Mouse (Mus musculus): Measurements from ENCODE around the gene Dand5.

The Dand5 gene

DNA sequence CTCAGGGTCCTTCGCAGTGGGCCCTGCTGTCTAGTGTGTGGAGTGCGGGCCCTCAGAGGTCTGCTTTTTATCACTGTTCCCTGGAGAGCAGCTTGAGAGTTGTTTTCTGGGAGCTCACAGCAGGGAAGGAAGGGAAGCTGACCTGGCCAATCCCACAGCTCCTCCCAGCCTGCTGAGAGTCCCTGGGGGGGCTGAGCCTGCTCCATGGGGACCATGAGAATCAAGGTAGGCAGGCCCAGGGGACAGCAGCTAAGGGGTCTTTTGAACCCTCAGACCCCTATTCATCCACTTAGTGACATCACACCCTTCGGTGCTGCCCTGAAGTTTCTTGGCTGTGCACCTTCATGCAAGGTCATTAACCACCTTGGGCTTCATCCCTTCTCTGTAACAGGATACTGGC, at the start of gene Dand5:
Gene Dand5 (minus strand): TSS at position 101 of the 400 bp plus-strand sequence.
- no peak for DNase-seq

GRCm38 (mm10) chr8:84871376-84872308, 49.0 kb upstream of the Dand5 start, which contains the start of gene Syce2:
Gene Syce2 (plus strand): TSS chr8:84872111.
- peak; percentile 90 to 91 for DNase-seq

DNA sequence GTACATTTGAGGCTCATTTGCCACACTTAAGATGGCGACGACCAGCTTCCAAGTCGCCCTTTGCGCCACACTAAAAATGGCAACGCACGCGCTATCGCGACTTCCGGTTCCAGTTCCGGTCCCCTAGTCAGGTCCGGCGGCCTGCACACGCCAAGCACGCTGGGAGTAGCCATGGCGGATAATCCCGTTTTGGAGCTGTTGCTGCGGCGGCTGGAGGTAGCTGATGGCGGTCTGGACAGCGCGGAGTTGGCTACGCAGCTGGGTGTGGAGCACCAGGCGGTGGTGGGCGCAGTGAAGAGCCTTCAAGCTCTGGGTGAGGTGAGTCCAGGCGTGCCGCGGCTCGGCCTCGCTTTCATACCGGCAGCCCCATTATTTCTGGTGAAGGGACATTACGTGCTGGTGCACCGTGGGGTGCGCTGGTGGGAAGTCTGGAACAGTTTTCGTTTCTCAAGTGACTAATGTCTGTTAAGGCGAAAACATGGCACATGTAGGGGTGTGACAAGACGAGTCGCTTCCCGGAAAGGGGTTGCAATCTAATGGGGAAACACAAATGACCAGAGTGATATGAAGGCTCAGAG, 34.3 kb upstream of the Dand5 start, which contains the start of gene Farsa:
Gene Farsa (plus strand): TSS at position 126 of the 578 bp plus-strand sequence.
- DNase-seq, result peak; percentile 95 to 96

DNA sequence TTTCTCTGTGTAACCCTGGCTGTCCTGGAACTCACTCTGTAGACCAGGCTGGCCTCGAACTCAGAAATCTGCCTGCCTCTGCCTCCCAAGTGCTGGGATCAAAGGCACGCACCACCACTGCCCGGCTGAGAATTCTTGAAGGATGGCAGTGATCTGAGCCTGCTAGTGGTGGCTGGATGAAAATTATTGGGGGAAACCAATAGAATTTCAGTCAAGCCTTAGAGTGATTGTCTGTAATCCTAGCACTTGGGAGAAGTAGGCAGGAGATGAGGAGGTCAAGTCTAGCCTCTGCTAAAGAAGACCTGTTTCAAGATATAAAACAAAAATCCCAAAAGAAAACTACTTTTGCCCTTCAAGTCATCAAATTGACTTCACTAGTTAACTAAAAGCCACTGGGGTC, 33.8 kb upstream of the Dand5 start:
- DNase-seq, result no peak

- peak in 1 of 2 experiments; percentile 34 for DNase-seq
Measured at GRCm38 (mm10) chr8:84847684-84848435, 25.2 kb upstream of the Dand5 start.

GRCm38 (mm10) chr8:84846722-84847572, 24.3 kb upstream of the Dand5 start, which contains the start of gene Calr:
Gene Calr (minus strand): TSS chr8:84846934.
- peak; percentile 99 to 100 for DNase-seq

GRCm38 (mm10) chr8:84846094-84846721, 23.6 kb upstream of the Dand5 start:
- no peak for DNase-seq

- DNase-seq, result peak; percentile 45 to 66
Measured at GRCm38 (mm10) chr8:84845355-84846093, 22.9 kb upstream of the Dand5 start.

DNA sequence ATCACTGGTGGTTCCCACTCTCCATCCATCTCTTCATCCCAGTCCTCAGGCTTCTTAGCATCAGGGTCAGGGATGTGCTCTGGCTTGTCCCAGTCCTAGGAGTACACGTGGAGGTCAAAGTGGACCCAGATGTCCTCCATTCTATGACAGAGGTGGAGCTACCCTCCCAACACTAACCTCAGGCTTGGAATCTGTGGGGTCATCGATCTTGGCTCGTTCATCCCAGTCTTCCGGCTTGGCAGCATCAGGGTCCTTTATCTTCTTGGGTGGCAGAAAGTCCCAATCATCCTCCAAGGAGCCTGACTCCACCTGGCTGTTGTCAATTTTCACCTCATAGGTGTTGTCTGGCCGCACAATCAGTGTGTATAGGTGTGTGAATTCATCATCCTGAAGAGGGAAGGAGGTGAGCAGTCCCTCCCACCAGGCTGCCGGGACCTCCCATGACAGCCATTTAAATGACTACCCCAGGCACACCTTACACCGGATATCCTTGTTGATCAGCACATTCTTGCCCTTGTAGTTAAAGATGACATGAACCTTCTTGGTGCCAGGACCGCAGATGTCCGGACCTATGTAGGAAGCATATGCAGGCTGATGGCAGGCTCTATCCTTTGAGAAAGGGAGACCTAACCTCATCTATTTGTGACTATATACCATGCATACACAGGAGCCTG, 21.9 kb upstream of the Dand5 start:
- DNase-seq, result peak in 1 of 2 experiments; percentile 33

GRCm38 (mm10) chr8:84841514-84841913, 18.9 kb upstream of the Dand5 start:
- no peak for DNase-seq

GRCm38 (mm10) chr8:84840248-84840999, 17.8 kb upstream of the Dand5 start, which contains the start of gene Rad23a:
Gene Rad23a (minus strand): TSS chr8:84840665.
- DNase-seq, result peak; percentile 91 to 96

DNA sequence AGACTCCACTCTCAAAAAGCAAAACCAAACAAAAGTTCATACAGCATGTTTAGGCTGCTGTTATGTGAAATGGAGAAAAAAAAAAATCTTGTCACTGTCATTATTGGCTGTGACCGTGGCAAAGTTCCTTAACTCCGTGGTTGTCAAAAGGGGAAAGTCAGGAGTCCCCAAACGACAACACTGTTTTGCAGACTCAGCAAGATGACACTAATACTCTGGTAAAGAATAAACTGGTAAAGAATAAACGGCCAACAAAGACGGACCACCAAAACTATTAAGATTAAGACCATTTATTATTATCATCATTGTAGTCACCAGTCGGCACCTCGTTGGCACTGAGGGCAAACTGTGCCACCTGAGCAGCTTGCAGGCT, 17.2 kb upstream of the Dand5 start:
- no peak for DNase-seq

GRCm38 (mm10) chr8:84839411-84839810, 16.8 kb upstream of the Dand5 start:
- no peak for DNase-seq

- DNase-seq, result no peak
Measured at GRCm38 (mm10) chr8:84838513-84838912, 15.9 kb upstream of the Dand5 start.

GRCm38 (mm10) chr8:84837912-84838470, 15.4 kb upstream of the Dand5 start:
- no peak for DNase-seq

GRCm38 (mm10) chr8:84837149-84837911, 14.7 kb upstream of the Dand5 start:
- DNase-seq, result no peak

- DNase-seq, result no peak
Measured at GRCm38 (mm10) chr8:84834866-84835855, 12.5 kb upstream of the Dand5 start.
